Mouse (Mus musculus): ENCODE measurements around the gene Ctdnep1. TPM values are rescaled to one million over a fixed set of nuclear protein-coding genes. Genes with fewer than 3 reads are reported as not detected.
"Not testable (repeated sequence)": the region's sequence is repeated elsewhere in the genome, so short reads cannot be mapped to it uniquely, and the experiment has no call there.

Gene Ctdnep1
- polyA plus RNA-seq, 1 experiment from 2014 or later = 24.4 TPM

DNA sequence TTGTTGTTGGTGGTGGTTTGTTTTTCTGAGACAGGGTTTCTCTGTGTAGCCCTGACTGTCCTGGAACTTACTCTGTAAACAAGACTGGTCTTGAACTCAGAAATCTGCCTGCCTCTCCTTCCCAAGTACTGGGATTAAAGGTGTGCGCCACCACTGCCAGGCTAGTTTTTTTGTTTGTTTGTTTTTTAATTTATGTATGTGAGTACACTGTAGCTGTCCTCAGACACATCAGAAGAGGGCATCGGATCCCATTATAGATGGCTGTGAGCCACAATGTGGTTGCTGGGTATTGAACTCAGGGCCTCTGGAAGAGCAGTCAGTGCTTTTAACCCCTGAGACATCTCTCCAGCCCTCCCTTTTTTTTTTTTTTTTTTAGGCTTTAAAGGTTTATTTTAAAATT, 35.2 kb downstream of the Ctdnep1 start:
- H3K27ac ChIP-seq (ENCODE audit: low read length); H3K9me3 ChIP-seq (replicated peaks; ENCODE audit: control insufficient read depth, low read length, poor library complexity, severe bottlenecking); H3K4me2 ChIP-seq (ENCODE audit: low read length); H3K9ac ChIP-seq (ENCODE audit: low read depth, low read length); H3K4me3 ChIP-seq (ENCODE audit: low read depth, low read length); H3K27me3 ChIP-seq (ENCODE audit: control insufficient read depth, insufficient read depth, low read depth, low read length); ATAC-seq: not testable (repeated sequence)
- Histone ChIP-seq H3K4me1 (ENCODE audit: control insufficient read depth, insufficient read depth, low read length) (peaks cover 37% of the 10 kb centered on the region), H3K36me3 (ENCODE audit: control insufficient read depth, insufficient read depth, low read length) (peaks cover 12% of the 10 kb centered on the region)
- 76% methylated on average over 2 of the region's 2 CpGs for WGBS

DNA sequence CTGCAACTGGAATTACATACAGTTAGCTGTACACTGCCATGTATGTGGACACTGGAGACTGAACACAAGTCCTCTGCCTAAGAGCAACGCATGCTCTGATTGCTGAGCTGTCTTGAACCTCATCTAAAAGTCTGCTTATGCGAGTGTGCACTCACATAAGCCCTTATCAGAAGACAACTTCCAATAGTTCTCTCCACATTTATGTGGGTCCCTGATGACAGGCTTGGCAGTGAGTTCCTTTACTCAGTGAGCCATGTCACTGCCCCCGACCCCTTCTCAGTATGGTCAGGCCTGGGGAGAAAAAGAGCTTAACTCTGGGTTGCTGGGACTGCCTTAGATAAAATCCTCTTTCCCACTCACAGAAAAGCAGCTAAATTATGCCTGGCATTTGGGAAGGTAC, 35.7 kb downstream of the Ctdnep1 start, which contains the start of gene Dlg4:
TSS of gene Dlg4 (plus strand) at position 274 of the 400 bp plus-strand sequence.
- Histone ChIP-seq H3K27ac (ENCODE audit: low read length) (peak within 1 kb of the TSS; percentile 94), H3K36me3 (ENCODE audit: control insufficient read depth, insufficient read depth, low read length) (peaks cover 8% of the 10 kb centered on the region), H3K9me3 (replicated peaks; ENCODE audit: control insufficient read depth, low read length, poor library complexity, severe bottlenecking) (no peaks in the 10 kb centered on the region), H3K9ac (ENCODE audit: low read depth, low read length) (peak within 1 kb of the TSS; percentile 82), H3K4me2 (ENCODE audit: low read length) (peak within 1 kb of the TSS; percentile 54), H3K4me1 (ENCODE audit: control insufficient read depth, insufficient read depth, low read length) (peaks cover 37% of the 10 kb centered on the region), H3K27me3 (ENCODE audit: control insufficient read depth, insufficient read depth, low read depth, low read length) (no peaks in the 10 kb centered on the region), H3K4me3 (ENCODE audit: low read depth, low read length) (peak within 1 kb of the TSS; percentile 66)
- 50% methylated on average over 3 of the region's 3 CpGs for WGBS
- no peak for ATAC-seq

DNA sequence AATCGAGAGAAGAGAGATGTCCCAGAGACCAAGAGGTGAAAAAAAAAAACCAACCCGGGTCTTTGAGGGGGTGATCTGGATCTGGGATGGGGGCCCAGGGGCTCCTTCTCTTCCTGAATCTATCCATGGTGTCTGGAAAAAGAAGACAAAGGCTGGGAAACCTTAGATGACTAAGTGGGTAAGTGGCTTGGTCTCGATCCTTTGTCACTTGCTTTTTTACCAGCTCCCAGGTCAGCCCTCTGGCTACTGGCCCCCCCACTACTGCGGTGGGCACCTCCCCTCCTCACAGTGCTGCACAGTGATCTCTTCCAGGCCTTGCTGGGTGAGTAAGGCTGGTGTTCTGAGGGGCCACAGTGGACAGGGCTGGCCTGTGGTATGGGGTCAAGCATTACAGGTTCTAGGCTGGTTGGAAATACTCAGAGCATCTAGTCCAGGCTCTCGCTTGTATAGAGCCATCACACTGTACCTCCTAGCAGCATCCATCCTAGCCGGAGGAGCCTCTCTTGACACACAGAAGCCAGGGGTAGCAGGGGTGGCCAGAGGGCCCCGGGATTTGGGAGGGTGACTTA, 36.3 kb downstream of the Ctdnep1 start:
- Histone ChIP-seq H3K36me3 (ENCODE audit: control insufficient read depth, insufficient read depth, low read length) (peaks cover 1% of the 10 kb centered on the region), H3K9me3 (replicated peaks; ENCODE audit: control insufficient read depth, low read length, poor library complexity, severe bottlenecking) (no peaks in the 10 kb centered on the region), H3K9ac (ENCODE audit: low read depth, low read length) (peak overlapping the region; percentile 82), H3K27ac (ENCODE audit: low read length) (peak overlapping the region; percentile 94), H3K4me1 (ENCODE audit: control insufficient read depth, insufficient read depth, low read length) (peaks cover 40% of the 10 kb centered on the region), H3K27me3 (ENCODE audit: control insufficient read depth, insufficient read depth, low read depth, low read length) (no peaks in the 10 kb centered on the region), H3K4me2 (ENCODE audit: low read length) (peak overlapping the region; percentile 54), H3K4me3 (ENCODE audit: low read depth, low read length) (peak overlapping the region; percentile 66)
- WGBS = 22% methylated on average over 7 of the region's 7 CpGs
- no peak for ATAC-seq

DNA sequence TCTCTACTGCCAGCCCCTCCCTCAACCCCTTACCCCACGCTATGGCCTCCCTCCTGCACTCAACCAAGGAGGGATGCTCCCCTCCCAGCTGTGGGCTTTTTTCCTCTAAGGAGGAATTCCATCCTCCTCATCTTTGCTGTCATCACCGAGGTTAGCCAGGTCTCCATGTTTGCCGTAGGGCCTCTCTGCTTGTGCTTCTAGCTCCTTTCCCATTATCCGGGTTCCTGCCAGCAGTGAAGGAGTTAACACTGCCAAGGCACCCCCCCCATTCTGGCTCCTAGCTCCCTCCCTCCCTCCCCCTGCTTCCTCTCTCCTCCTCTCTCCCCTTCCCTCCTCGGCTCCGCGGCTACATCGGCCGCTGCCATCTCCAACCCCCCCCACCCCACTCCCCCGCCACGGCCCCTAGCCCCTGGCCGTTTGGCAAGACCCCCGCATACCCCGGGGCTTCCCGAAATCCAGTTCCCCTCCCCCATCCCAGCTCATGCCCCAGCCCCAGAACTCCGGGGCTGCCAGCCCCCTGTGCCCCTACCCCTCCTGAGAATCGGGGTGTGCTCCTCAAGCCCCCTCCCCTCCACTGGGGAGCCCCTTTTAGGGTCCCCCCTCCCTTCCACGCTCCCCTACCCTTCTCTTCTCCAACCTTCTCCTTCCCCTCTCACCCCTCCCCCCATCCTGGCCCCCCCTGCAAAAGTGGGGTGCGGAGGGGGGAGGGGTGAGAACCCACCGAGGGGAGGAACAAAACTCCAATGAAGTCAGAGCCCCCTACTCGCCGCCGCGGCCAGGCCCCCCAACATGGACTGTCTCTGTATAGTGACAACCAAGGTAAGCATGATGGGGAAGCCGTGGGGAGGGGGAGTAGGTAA, 37.4 kb downstream of the Ctdnep1 start:
- no peak for ATAC-seq
- Histone ChIP-seq H3K9ac (ENCODE audit: low read depth, low read length) (peak overlapping the region; percentile 82), H3K36me3 (ENCODE audit: control insufficient read depth, insufficient read depth, low read length) (no peaks in the 10 kb centered on the region; the same call in 1 of the 2 replicates), H3K4me2 (ENCODE audit: low read length) (peak overlapping the region; percentile 54), H3K4me1 (ENCODE audit: control insufficient read depth, insufficient read depth, low read length) (peaks cover 51% of the 10 kb centered on the region), H3K9me3 (replicated peaks; ENCODE audit: control insufficient read depth, low read length, poor library complexity, severe bottlenecking) (no peaks in the 10 kb centered on the region), H3K27me3 (ENCODE audit: control insufficient read depth, insufficient read depth, low read depth, low read length) (no peaks in the 10 kb centered on the region), H3K27ac (ENCODE audit: low read length) (peak overlapping the region; percentile 94), H3K4me3 (ENCODE audit: low read depth, low read length) (peak overlapping the region; percentile 66)
- WGBS = 0% methylated on average over 22 of the region's 25 CpGs

DNA sequence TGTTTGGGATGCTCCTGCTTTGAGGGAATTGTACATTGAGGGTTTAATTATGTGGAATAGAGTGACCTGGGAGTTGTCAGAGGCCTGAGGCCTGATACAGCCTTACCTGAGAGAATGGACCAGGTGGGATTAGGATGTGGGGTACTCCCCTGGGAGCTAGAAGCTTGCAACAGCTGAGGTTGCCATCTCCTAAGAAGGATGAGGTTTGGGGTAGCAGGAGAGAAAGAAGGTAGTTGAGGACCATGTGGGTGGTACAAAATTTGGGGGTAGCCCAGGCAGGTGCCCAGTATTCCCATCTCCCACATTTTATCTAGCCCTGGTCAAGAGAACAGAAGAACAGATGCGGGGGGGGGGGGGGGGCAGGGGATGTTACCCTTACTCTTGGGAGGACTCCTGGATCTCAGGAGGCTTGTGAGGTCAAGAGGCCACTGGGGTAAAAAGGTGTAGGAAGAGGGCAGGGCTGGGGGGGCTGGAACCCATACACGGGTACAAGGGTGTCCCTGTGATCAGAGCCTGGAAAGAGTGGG, 38.6 kb downstream of the Ctdnep1 start:
- WGBS = 32% methylated on average over 2 of the region's 2 CpGs
- no peak for ATAC-seq
- H3K9ac ChIP-seq (ENCODE audit: low read depth, low read length) = peak overlapping the region; percentile 82

DNA sequence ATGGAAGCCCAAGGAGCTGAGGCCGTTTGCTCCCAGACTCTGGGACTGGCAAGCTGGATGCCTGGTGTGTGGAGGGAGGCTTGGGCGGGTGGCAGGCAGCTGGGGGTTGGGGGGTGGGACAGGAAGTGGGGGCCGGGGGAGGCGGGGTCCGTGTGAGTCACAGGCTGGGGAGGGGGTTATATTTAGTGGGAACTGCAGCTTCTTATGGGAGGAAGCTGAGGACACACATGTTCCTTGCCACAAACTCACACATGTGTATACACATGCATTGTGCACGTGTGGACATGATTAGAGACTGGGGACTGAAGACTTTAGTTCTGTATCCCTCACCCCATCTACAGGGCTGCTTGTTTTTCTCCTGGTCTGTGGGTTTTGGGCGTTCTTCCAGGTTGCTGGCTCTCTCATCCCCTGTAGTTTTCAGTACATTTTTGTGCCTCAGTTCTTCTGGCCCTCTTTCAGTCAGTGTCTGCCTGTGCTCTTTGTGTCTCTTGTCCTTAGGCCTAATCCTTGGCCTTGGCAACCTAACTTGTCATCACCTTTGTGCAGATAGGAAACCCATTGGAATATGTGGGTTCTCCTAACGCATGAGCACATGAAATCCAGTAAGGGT, 39.2 kb downstream of the Ctdnep1 start:
- Histone ChIP-seq H3K36me3 (ENCODE audit: control insufficient read depth, insufficient read depth, low read length) (no peaks in the 10 kb centered on the region), H3K4me3 (ENCODE audit: low read depth, low read length) (peak overlapping the region; percentile 66), H3K9me3 (replicated peaks; ENCODE audit: control insufficient read depth, low read length, poor library complexity, severe bottlenecking) (no peaks in the 10 kb centered on the region), H3K9ac (ENCODE audit: low read depth, low read length) (peak overlapping the region; percentile 82), H3K4me1 (ENCODE audit: control insufficient read depth, insufficient read depth, low read length) (peaks cover 60% of the 10 kb centered on the region), H3K27me3 (ENCODE audit: control insufficient read depth, insufficient read depth, low read depth, low read length) (no peaks in the 10 kb centered on the region), H3K27ac (ENCODE audit: low read length) (peak overlapping the region; percentile 94), H3K4me2 (ENCODE audit: low read length) (peak overlapping the region; percentile 54)
- ATAC-seq = no peak
- 9% methylated on average over 7 of the region's 8 CpGs for WGBS

More for the DNA sequence above, 38.6 kb downstream of the Ctdnep1 start:
- Histone ChIP-seq H3K9me3 (replicated peaks; ENCODE audit: control insufficient read depth, low read length, poor library complexity, severe bottlenecking) (no peaks in the 10 kb centered on the region), H3K36me3 (ENCODE audit: control insufficient read depth, insufficient read depth, low read length) (no peaks in the 10 kb centered on the region), H3K27me3 (ENCODE audit: control insufficient read depth, insufficient read depth, low read depth, low read length) (no peaks in the 10 kb centered on the region), H3K4me3 (ENCODE audit: low read depth, low read length) (peak overlapping the region; percentile 66), H3K4me1 (ENCODE audit: control insufficient read depth, insufficient read depth, low read length) (peaks cover 58% of the 10 kb centered on the region), H3K4me2 (ENCODE audit: low read length) (peak overlapping the region; percentile 54), H3K27ac (ENCODE audit: low read length) (peak overlapping the region; percentile 94)

DNA sequence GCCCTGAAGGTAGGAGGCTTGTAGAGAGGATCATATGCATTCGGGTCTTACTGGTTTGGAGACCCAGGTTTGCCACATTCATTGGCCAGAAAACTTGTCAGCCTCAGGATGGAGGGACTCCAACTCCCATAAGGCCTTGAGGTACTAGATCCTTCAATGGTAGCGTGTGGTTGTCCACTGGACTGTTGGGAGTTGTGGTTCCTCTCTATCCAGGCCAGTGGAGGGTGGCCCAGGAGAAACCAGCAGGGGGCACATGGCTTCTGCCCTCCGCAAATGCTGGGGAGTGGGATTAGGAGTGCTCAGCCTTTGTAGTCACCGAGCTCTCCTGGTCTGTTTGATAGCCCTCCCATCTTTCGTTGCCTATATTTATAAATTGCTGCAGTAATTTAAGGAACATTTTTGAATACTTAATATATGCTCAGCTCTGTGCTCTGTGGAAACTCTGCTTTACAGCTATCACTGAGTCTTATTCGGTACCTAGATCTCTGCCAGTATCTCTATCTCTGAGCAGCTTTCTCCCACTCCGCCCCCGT, 39.8 kb downstream of the Ctdnep1 start:
- Histone ChIP-seq H3K9ac (ENCODE audit: low read depth, low read length) (peak overlapping the region; percentile 82), H3K27ac (ENCODE audit: low read length) (peak overlapping the region; percentile 94), H3K9me3 (replicated peaks; ENCODE audit: control insufficient read depth, low read length, poor library complexity, severe bottlenecking) (no peaks in the 10 kb centered on the region), H3K4me2 (ENCODE audit: low read length) (peak overlapping the region; percentile 54), H3K27me3 (ENCODE audit: control insufficient read depth, insufficient read depth, low read depth, low read length) (no peaks in the 10 kb centered on the region), H3K4me1 (ENCODE audit: control insufficient read depth, insufficient read depth, low read length) (peaks cover 65% of the 10 kb centered on the region), H3K36me3 (ENCODE audit: control insufficient read depth, insufficient read depth, low read length) (no peaks in the 10 kb centered on the region), H3K4me3 (ENCODE audit: low read depth, low read length) (peak overlapping the region; percentile 66)
- ATAC-seq = peak; percentile 80
- under 1% methylated on average over 8 of the region's 8 CpGs for WGBS

DNA sequence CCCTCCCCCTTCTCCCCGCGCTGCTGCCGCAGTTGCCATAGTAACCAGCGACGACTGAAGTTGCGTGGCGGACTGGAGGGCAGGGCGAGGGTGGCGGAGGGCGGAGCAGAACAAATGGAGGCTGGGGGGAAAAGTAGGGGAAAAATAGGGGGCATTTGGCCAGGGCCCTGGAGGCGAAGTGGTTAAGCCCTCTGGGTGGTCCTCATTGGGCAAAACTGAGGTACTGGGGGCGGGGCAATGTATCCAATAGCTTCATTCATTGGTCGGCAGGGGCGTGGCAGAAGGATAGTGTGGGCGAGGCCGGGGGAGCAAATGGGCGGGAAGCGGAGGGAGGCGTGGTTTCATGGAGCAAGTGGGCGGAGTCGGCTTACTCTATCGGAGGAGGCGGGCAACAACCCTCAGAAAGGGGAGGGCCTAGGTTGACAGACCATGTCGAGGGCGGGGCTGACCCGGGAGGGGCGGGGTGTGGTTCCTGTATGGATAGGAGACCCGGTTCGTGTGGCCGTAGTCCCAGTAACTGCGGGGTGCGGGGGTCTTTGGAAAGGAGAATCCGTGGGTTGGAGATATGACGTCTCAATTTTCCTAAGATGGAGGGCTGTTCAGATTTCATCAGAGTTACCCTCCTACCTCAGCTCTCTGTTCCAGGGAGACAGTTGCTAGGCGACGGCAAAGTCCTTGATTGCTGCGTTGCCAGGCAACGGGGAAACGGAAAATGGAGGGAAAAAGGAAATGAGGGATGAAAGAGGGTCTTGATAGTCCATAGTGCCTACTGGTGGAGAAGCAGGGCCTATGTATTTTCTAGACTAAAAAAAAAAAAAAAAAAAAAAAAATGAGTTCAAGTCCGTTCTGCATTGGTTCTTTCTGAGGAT, 40.5 kb downstream of the Ctdnep1 start:
- H3K9ac ChIP-seq (ENCODE audit: low read depth, low read length) = peak overlapping the region; percentile 82
- H3K27me3 ChIP-seq (ENCODE audit: control insufficient read depth, insufficient read depth, low read depth, low read length) = no peaks in the 10 kb centered on the region
- peak overlapping the region; percentile 54 for H3K4me2 ChIP-seq (ENCODE audit: low read length)
- peak overlapping the region; percentile 94 for H3K27ac ChIP-seq (ENCODE audit: low read length)
- H3K9me3 ChIP-seq (replicated peaks; ENCODE audit: control insufficient read depth, low read length, poor library complexity, severe bottlenecking) = no peaks in the 10 kb centered on the region
- no peaks in the 10 kb centered on the region for H3K36me3 ChIP-seq (ENCODE audit: control insufficient read depth, insufficient read depth, low read length)
- peak overlapping the region; percentile 66 for H3K4me3 ChIP-seq (ENCODE audit: low read depth, low read length)
- WGBS = under 1% methylated on average over 40 of the region's 40 CpGs
- ATAC-seq = peak; percentile 66
- peaks cover 72% of the 10 kb centered on the region for H3K4me1 ChIP-seq (ENCODE audit: control insufficient read depth, insufficient read depth, low read length)
